Mouse (Mus musculus) sigmoid colon, adult 10 weeks (tissue): Measurements from ENCODE around the gene Apba1. TPM values are rescaled to one million over a fixed set of nuclear protein-coding genes. Genes with fewer than 3 reads are reported as not detected.

Source experiments
- polyA plus RNA-seq: library from polyadenylated mRNA; stranded (reverse); fragments of 350-450 nt; fragmentation: Illumina TruSeq; extraction: RNeasy Lipid Tissue Mini Kit (QIAGEN cat#74804); gene quantifications from one replicate; pipeline ENCODE4 v1.2.3, GENCODE M21; 2014; ENCODE audit warnings: low read depth, low replicate concordance

Gene Apba1
- polyA plus RNA-seq, result 1.8 TPM

DNA sequence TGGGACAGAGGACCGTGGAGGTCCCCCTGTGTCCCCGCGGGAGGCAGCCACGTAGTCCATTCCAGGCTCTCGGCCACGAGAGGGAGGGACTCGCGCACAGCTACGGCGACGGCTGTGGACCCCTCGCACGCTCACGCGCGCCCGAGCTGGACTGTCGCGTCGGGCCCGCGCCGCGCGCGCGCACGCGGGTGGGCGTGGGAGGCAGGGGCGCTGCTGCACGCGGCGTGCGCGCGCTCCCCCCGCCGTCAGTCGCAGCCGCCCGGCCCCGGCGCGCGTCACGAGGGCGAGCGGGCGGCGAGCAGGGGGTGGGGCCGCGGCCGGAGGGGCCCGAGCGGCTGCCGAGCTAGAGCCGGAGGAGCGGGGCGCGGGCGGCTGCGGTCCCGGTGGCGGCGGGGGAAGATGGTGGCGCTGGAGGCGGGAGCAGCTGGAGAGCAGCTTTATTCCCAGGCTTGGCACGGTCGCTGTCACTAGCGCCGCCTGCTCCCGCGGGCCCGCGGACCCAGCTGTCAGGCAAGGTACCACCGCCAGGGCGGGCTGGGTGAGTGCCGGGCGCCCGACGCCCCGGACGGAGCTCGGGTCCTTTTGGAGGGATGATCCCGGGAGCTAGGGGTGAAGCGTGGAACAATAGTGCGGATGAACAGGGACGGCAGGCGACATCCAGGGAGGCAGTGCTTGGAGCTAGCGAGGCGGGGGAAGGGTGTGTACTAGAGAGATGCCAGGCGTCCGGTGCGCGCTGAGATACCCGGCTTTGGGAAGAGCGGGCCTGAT lies at the start of gene Apba1:
Apba1 (plus strand) TSS at position 334 of the 768 bp plus-strand sequence.

Other genes with a start within 250 kb of the Apba1 start
- gene 1700028P14Rik, start 106.1 kb upstream of the Apba1 start, polyA plus RNA-seq, result not detected
- 28.5 TPM for gene Ptar1, start 71.5 kb upstream of the Apba1 start, polyA plus RNA-seq